Mouse (Mus musculus) right cerebral cortex, postnatal 25 days (tissue): ENCODE data around the gene Hfe.
"Not testable (repeated sequence)": the region's sequence is repeated elsewhere in the genome, so short reads cannot be mapped to it uniquely, and the experiment has no call there.

ENCODE experiments used
- DNase-seq: peaks from one replicate; pipeline ENCODE4 v3.0.0; 2022

The Hfe gene

GRCm38 (mm10) chr13:23708041-23708440 lies 2.6 kb downstream of the Hfe start:
- no peak for DNase-seq

- no peak for DNase-seq
Measured at GRCm38 (mm10) chr13:23706771-23707170, 3.9 kb downstream of the Hfe start.

- no peak for DNase-seq
Measured at GRCm38 (mm10) chr13:23705751-23706356, 4.8 kb downstream of the Hfe start.

- DNase-seq, result not testable (repeated sequence)
Measured at GRCm38 (mm10) chr13:23702801-23703200, 7.9 kb downstream of the Hfe start.

GRCm38 (mm10) chr13:23702220-23702619 lies 8.4 kb downstream of the Hfe start:
- DNase-seq, result no peak

GRCm38 (mm10) chr13:23700786-23701520 lies 9.7 kb downstream of the Hfe start:
- peak; percentile 65 for DNase-seq

- no peak for DNase-seq
Measured at GRCm38 (mm10) chr13:23699767-23700166, 10.9 kb downstream of the Hfe start.

GRCm38 (mm10) chr13:23698996-23699395 lies 11.7 kb downstream of the Hfe start:
- no peak for DNase-seq

GRCm38 (mm10) chr13:23698300-23698693 lies 12.4 kb downstream of the Hfe start, which contains the start of gene Hist1h4c:
Gene Hist1h4c (minus strand): TSS chr13:23698454.
- peak; percentile 98 for DNase-seq

- DNase-seq, result no peak
Measured at GRCm38 (mm10) chr13:23697491-23698299, 13.0 kb downstream of the Hfe start.

- no peak for DNase-seq
Measured at GRCm38 (mm10) chr13:23696061-23696474, 14.6 kb downstream of the Hfe start.

GRCm38 (mm10) chr13:23695514-23695913 lies 15.1 kb downstream of the Hfe start, which contains the start of gene Hist1h1t:
Gene Hist1h1t (plus strand): TSS chr13:23695814.
- DNase-seq, result no peak

GRCm38 (mm10) chr13:23694956-23695355 lies 15.7 kb downstream of the Hfe start:
- no peak for DNase-seq

GRCm38 (mm10) chr13:23693856-23694440 lies 16.7 kb downstream of the Hfe start:
- no peak for DNase-seq

- DNase-seq, result no peak
Measured at GRCm38 (mm10) chr13:23689459-23689858, 21.2 kb downstream of the Hfe start.

- DNase-seq, result no peak
Measured at GRCm38 (mm10) chr13:23688956-23689355, 21.7 kb downstream of the Hfe start.

- DNase-seq, result no peak
Measured at GRCm38 (mm10) chr13:23687907-23688306, 22.7 kb downstream of the Hfe start.

GRCm38 (mm10) chr13:23687181-23687580 lies 23.5 kb downstream of the Hfe start:
- DNase-seq, result no peak

- no peak for DNase-seq
Measured at GRCm38 (mm10) chr13:23685966-23686365, 24.7 kb downstream of the Hfe start.

GRCm38 (mm10) chr13:23685121-23685861 lies 25.4 kb downstream of the Hfe start:
- no peak for DNase-seq

GRCm38 (mm10) chr13:23684295-23684945 lies 26.2 kb downstream of the Hfe start:
- not testable (repeated sequence) for DNase-seq

- peak; percentile 78 for DNase-seq
Measured at GRCm38 (mm10) chr13:23683755-23684281, 26.8 kb downstream of the Hfe start, which contains the start of the genes Hist1h2ac and Hist1h2bc. Gene Hist1h2ac (minus strand): TSS chr13:23683948. Gene Hist1h2bc (plus strand): TSS chr13:23684199.
